Mouse (Mus musculus): ENCODE data around the gene Ell3.
"Not testable (repeated sequence)": the region's sequence is repeated elsewhere in the genome, so short reads cannot be mapped to it uniquely, and the experiment has no call there.

Gene Ell3

GRCm38 (mm10) chr2:121444178-121444577, at the start of gene Ell3:
Gene Ell3, minus strand, starts transcription at chr2:121444278.
- DNase-seq = no peak

- not testable (repeated sequence) for DNase-seq
These were observed 40.3 kb upstream of the Ell3 start for GRCm38 (mm10) chr2:121484403-121484802.

GRCm38 (mm10) chr2:121483576-121483975, 39.5 kb upstream of the Ell3 start:
- DNase-seq = no peak

- not testable (repeated sequence) for DNase-seq
These were observed 36.8 kb upstream of the Ell3 start for GRCm38 (mm10) chr2:121480916-121481315.

- DNase-seq = no peak
These were observed 36.4 kb upstream of the Ell3 start for GRCm38 (mm10) chr2:121480498-121480897.

GRCm38 (mm10) chr2:121477491-121478266, 33.6 kb upstream of the Ell3 start:
- no peak for DNase-seq

GRCm38 (mm10) chr2:121475306-121475705, 31.2 kb upstream of the Ell3 start:
- DNase-seq = not testable (repeated sequence)

GRCm38 (mm10) chr2:121474180-121474535, 30.1 kb upstream of the Ell3 start:
- DNase-seq = no peak

- DNase-seq = peak; percentile 80
These were observed 29.5 kb upstream of the Ell3 start, which contains the start of gene Mfap1b for GRCm38 (mm10) chr2:121473301-121474179. Gene Mfap1b, minus strand, starts transcription at chr2:121474067.

GRCm38 (mm10) chr2:121472783-121473182, 28.7 kb upstream of the Ell3 start:
- not testable (repeated sequence) for DNase-seq

GRCm38 (mm10) chr2:121468982-121469381, 24.9 kb upstream of the Ell3 start:
- DNase-seq = not testable (repeated sequence)

GRCm38 (mm10) chr2:121460071-121460470, 16.0 kb upstream of the Ell3 start:
- DNase-seq = no peak

- peak; percentile 86 for DNase-seq
These were observed 12.9 kb upstream of the Ell3 start, which contains the start of gene Serinc4 for GRCm38 (mm10) chr2:121456692-121457642. Gene Serinc4, minus strand, starts transcription at chr2:121456781.

- no peak for DNase-seq
These were observed 11.5 kb upstream of the Ell3 start for GRCm38 (mm10) chr2:121455534-121455933.

- no peak for DNase-seq
These were observed 9.8 kb upstream of the Ell3 start for GRCm38 (mm10) chr2:121453917-121454316.

GRCm38 (mm10) chr2:121452990-121453389, 8.9 kb upstream of the Ell3 start, which contains the start of gene Hypk:
Gene Hypk, plus strand, starts transcription at chr2:121453290.
- DNase-seq = no peak

GRCm38 (mm10) chr2:121452361-121452760, 8.3 kb upstream of the Ell3 start:
- DNase-seq = no peak

- no peak for DNase-seq
These were observed 6.0 kb upstream of the Ell3 start for GRCm38 (mm10) chr2:121450093-121450492.

- DNase-seq = no peak
These were observed 5.5 kb upstream of the Ell3 start for GRCm38 (mm10) chr2:121449545-121450011.

GRCm38 (mm10) chr2:121448739-121449535, 4.9 kb upstream of the Ell3 start, which contains the start of gene Serf2:
Gene Serf2, plus strand, starts transcription at chr2:121449195.
- peak; percentile 100 for DNase-seq

- no peak for DNase-seq
These were observed 4.1 kb upstream of the Ell3 start for GRCm38 (mm10) chr2:121448136-121448535.
